Mouse (Mus musculus): ENCODE data around the gene Copb2. TPM values are rescaled to one million over a fixed set of nuclear protein-coding genes. Genes with fewer than 3 reads are reported as not detected.

Gene Copb2
- 169 and 203 TPM in 2 replicates for total RNA-seq (2015)
- 183 and 190 TPM in 2 replicates for total RNA-seq (2017)

DNA sequence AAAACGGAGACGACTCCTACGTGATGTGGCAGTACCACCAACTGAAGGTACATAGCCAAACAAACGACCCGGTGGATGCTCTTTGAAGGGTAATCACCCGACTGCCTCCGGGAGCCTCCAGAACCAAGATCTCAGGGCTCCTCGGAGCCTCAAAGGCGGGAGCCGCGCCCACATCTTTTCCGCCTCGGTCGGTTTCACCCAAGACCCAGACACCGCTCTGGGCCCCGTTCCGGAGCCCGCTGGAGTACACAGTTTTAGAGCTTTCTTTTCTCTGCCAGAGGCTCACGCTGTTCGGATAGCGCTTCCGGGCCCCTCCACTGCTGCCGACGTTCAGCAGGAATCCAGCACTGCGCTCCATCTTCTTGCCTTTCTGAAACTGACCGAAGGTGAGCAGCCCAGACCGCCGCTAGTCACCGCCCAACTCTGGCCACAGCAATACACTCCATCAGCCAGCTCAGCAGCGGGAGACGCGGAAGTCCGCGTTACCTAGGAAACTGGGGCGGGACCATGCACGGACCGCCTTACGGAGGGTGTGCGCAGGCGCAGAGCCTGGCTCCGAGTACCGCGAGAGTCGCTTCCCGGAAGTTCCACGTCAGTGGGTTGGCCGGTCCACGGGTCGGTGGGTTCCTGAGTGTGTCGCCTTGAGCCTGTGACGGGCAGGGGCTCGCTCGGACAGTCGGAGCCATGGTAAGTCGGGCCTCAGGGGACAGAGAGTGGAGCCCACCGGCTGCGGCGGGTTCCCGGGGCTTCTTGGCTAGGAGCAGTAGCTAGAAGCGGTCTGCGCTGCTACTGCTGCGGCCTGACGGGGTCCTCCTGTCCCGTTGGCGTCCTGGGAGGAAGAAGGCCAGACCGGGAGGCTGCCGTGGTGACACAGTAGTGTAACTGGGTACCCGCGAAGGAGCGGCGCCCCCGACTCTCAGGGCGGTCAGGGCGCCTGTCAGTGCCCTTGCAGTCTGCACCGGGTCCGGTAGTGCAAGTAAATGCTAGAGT lies at the start of gene Copb2:
TSS of gene Copb2 (plus strand) at position 585 of the 990 bp plus-strand sequence.
- ATAC-seq (replicated peaks; ENCODE audit: poor library complexity): peak; percentile 97

DNA sequence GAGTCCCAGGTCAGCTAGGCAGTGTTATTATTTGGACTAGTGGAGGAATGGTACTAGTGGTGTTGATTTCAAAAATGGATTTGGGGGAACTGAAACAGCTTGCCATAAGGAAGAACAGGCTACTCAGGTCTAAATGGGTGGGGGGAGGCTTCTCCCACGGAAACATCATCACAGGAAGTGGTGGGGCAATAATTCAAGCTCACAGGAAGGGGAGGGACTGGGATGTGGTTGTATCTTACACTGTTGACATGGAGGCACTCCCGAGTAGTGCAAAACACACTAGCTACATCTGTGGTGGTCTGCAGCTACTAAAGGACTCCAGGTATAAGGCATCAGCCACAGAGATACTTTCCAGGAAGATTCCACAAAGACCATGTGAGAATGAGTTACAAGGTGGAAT lies 39.6 kb upstream of the Copb2 start:
- ATAC-seq (replicated peaks; ENCODE audit: poor library complexity): peak; percentile 96

DNA sequence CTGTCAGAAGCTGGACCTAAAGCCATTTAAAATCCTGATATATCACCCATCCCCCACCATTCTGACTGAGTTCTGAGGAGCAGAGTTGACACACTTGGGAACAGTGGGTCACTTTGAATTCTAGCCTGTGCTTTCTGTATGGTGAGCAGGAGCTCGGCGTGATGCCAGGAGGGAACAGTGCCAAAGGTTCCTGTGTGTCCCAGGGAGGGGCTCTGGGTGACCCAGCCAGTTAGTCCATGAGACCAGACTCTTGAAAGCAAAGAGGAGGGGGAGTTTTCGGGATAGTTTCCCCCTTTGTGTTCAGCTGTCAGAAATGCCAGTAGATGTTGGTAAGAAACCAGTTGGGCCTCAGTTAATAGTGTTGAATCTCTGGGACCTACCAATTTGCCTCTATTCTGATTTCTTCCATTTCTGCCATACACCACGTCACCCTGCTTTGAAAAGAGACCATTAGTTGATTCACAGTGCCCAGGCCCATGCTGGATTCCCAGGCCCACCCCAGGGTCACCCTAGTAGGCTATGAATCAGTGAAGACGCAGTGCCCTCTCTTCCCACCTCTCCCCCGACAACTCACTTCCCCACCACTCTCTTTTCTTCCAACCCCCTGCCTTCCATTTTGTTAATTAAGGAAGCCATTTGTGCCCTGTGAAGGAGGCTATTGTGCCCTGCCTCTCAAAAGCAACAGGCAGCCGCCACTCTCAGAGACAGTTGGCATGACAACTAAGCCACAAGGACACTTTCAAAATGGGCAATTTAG lies 38.6 kb upstream of the Copb2 start:
- no peak for ATAC-seq (replicated peaks; ENCODE audit: poor library complexity)

DNA sequence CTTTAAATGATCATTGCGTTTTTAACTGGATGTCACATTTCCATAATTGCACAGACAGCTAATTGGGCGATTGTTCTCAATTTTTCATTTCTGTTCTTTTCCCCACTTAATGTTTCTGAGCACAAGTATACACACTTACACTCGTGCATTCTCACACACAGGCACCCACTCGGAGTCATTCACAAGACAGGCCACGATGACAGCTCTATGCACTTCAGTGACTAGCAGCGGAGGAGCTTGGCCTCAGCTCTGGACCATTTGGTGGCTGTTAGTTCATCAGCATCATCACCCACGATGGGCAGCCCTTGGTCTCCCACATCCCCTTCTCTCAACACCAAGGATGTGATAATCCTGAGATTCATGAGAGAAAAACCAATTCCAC lies 38.0 kb upstream of the Copb2 start:
- ATAC-seq (replicated peaks; ENCODE audit: poor library complexity): no peak

DNA sequence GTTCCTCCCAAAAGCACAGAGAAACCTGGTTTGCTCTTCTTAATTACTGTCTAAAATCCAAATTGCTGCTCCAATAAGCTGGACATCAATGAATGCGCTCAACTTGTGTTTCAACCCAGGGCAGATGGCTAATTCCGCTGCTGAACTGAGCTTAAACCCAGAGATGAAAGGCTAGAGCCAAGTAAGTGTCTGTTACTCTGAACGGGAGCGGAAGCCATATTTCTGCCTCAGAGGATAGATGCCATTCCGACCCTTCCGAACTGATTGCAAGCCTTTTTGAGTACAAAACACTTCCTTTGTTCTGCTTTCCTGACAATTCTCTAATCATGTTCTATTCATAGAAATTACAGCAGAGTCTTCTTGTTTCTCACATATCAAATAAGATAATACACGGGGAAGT lies 36.3 kb upstream of the Copb2 start:
- no peak for ATAC-seq (replicated peaks; ENCODE audit: poor library complexity)

DNA sequence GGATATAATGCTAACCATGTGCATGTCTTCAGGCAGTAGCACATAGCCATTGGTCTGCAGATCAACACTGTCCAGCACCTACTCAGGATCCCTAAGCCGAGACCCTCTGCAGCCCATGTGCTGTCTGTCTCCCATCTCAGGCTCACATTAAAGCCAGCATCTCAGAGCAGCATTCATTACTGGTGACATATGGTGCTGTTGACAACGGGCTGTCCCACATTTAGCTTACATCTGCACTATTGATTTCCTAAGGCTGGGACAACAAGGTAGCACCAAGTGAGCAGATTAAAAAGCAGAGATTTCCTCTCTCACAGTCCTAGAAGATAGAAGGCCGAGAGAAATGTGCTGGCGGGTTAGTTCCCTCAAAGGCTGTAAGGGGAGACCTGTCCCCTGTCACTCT lies 33.7 kb upstream of the Copb2 start:
- ATAC-seq (replicated peaks; ENCODE audit: poor library complexity): no peak

DNA sequence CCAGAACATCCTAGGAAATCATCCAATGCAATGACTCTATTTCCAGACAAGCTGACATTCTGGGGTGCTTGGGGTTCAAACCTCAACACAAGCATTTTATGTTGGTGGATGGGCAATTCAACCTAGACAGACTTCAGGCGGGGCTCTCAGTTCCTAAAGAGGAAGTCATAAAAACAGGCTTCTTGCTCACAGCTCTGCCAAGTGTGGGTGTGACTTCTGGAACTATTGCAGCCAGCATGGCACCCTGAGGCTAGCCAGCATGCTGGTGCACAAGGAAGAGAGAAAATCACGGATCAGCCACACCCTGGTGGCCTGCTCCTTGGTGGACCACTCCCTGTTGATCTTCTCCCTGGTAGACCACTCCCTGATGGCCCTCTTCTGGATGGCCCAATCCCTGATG lies 32.5 kb upstream of the Copb2 start:
- ATAC-seq (replicated peaks; ENCODE audit: poor library complexity): peak; percentile 50

DNA sequence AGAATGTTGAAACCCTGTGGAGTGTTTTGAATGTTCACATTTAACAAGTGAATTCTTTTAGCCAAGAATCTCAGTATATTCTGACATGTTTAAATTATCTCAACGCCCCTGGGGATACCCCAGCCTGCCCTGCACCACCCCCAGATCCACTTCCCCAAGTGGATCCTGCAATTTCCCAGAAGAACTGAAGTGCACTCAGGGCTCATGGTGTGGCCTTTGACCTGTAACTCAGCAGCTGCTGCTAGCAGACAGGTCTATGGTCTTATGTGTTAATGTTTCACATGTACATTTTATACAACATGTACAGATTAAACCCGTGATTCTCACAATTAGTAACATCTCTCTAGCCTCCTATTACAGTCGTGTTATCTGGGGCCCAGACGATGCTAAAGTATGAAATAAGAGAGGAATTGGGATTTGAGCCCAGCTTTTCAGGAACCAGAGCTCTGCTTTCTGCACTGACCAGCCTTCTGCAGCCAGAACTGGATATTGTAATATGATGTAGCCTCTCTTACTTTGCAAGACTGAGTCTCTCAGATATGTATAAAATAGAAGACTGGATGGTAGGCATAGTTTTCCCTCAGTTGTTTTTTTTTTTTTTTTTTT lies 28.7 kb upstream of the Copb2 start:
- ATAC-seq (replicated peaks; ENCODE audit: poor library complexity): no peak

DNA sequence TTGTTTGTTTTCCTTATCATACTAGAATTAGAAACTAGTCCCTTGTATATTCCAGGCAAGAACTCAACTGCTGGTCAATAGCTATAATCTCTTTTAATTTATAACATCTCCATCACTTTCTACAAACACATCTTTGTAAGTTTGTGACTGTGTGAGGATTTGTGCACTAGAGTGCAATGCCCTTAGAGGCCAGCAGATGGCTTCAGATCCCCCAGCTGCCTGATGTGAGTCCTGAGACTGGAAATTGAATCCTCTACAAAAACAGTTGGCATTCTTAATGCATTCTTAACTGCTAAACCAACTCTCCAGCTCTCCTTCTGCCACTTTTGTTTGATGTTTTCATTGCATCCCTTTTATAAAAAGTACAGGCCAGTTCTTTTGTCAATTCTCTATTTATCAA lies 27.8 kb upstream of the Copb2 start:
- ATAC-seq (replicated peaks; ENCODE audit: poor library complexity): 0 out of 2 replicates have a peak, but pooled peaks have one; percentile 33

DNA sequence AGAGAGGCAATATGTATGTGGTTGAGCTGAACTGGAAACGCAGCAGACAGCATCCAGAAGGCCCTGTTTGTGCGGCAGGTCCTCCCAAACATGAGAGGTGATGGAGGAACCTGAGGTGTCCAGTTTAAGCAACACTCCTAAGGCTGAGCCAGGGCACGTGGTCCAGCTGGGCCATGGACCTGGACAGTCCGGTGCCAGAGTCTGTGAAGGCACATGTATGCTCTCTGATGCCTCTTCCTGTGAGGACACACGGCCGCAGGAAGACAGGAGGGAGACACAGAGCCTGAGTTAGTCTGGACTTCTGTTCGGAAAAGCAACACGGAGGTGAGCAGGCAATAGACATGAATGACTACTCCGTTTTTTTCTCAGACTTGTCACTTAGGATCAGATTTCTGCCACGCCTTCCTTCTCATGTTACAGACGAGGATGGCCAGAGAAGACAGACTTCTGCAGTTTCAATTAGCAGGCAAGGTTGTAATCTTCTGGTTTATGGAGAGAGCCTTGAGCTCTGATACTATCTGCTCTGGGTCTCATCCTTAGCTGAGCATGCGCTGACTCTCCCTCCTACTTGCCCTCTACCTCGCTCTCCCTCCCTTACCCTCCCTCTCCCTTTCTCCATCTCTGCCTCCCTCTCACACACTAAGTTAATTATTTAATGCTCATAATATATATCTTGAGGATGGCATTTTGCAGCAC lies 25.4 kb upstream of the Copb2 start:
- no peak for ATAC-seq (replicated peaks; ENCODE audit: poor library complexity)

DNA sequence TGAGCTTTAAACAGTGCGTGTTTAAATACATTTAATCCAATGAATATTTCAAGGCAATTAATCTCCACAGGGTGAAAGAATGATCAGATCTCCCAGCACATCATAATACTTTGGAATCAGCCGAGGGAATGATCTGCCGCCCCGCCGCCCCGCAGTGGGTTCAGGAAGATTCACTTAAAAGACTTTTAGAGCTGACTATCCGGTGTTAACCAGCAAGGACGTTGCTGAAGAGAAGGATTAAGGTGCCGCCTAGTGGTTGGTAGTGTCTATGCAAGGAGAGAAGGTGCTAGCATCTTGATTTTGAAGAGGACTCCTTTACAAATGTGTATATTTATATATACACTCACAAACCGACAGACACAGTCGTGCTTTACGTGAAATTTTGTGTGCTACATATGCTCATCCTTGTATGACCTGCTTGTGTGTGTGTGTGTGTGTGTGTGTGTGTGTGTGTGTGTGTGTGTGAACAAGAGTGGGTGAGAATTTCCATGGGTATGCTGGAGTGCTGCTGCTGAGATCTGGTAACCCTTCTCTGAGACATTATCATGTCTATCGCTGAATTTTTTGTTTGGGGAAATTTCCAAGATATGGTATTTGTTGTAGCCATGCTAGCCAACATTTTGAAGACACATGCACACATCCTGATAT lies 24.7 kb upstream of the Copb2 start:
- ATAC-seq (replicated peaks; ENCODE audit: poor library complexity): peak; percentile 96

DNA sequence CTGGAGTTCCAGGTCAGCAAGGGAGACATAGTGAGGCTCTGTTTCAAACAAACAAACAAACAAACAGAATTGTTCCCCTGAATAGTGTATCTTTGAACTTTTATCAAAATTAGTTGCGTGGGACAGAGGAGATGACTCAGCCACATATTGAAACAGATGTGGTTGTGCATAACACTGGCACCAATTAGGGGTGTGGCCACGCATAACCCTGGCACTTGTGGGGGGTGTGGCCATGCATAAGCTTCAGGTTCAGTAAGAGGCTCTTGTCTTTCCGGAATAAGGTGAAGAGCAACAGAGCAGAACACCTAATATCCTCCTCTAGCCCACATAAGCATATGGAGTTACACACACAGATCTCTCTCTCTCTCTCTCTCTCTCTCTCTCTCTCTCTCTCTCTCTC lies 19.5 kb upstream of the Copb2 start:
- peak; percentile 44; the same call in 1 of the 2 replicates for ATAC-seq (replicated peaks; ENCODE audit: poor library complexity)

DNA sequence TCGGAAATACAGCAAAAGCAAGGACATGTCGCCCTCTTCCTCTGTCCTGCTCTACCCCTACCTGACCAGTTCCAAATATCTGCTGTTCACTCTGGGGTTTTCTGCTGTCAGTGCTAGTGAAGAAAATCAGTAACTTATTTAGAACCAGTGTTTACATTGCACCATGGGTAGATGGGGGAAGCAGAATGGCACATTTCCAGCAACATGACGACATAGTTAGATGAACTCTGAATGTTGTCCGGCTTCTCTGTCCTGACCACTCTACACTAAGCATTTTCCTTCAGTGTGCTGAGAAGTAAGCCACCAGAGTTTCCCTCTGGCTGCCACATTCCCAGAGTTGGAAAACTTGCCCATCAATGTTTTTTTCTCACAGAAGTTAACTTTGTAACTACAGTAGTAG lies 20.3 kb downstream of the Copb2 start:
- ATAC-seq (replicated peaks; ENCODE audit: poor library complexity): no peak

DNA sequence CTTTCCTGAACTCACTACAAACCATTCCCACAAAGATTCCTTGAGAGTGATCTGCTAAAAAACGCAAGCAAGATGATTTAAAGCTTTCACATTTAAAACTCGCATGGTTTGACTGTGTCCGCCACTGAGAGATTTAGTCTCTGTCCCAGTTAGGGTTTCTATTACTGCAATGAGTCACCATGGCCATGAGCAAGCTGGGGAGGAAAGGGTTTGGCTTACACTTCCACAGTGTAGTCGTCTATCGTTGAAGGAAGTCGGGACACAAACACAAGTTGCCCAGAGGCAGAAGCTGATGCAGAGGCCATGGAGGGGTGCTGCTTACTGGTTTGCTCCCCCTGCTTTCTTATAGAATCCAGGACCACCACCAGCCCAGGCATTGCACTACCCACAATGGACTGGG lies 36.6 kb downstream of the Copb2 start:
- no peak for ATAC-seq (replicated peaks; ENCODE audit: poor library complexity)

DNA sequence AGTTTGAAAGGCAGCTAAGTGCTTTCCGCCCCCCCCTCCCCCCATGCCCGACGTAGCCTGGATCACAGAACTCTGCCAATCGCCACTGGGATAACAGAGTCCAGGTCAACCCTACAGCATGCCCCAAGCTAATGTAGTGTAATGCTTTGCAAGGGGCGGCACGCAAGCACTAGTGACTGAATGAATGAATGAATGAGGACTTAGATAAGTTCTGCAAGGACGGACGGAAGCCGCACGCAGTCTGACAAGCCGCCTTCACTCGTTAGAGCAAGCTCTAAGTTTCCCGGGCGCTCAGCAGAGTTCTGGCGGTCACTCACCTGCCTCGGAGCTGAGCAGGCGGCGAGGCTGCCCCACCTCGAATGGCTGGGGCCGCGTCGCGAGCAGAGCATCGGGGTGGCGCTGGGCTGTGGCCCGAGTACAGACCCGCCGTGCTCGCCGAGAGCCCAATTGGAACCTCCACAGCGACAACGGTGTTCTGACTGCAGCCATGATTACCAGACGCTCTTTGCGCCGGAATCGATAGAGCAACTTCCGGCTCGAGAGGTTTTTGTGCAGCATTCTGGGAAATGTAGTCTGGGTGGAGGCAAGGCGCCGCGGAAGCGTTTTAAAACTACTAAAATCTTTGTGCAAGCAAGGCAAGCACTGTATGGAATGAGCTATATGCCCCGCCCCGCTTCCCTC lies 37.8 kb downstream of the Copb2 start, which contains the start of gene Mrps22:
TSS of gene Mrps22 (minus strand) at position 505 of the 681 bp plus-strand sequence.
- ATAC-seq (replicated peaks; ENCODE audit: poor library complexity): peak; percentile 98

DNA sequence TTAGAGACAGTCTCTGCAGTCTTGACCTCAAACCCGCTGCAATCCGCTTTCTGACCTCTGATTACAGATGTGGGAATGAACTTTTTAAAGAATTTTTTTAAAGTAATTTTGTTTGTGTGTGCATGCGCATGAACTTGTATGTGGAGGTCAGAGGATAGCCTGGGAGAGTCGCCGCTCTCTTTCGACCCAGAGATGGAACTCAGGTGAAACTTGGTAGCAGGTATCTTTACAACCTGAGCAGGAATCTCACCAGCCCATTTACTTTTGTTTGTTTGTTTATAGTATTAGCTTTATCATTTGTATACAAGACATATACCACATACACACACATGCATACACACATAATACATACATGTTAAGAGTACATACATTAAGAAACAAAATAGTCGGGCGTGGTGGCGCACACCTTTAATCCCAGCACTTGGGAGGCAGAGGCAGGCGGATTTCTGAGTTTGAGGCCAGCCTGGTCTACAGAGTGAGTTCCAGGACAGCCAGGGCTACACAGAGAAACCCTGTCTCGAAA lies 38.4 kb downstream of the Copb2 start:
- ATAC-seq (replicated peaks; ENCODE audit: poor library complexity): no peak

DNA sequence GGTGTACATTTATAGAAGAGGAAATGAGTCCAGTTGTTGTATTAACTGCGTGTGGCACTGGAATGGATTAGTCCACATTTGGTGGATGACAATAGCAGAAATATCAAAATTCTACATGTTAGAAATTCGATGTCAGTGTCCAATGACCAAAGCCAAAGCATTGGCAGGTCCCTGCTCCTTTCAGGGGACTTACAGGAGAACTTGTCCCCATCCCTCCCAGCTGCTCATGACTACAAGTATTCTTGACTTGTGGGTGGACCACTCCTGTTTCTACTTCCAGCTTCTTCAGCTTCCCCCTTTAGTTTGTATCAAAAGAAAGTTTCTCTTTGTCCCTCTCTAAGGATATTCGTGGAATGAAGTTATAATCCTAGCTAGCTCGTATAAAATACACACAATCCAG lies 41.4 kb downstream of the Copb2 start:
- no peak for ATAC-seq (replicated peaks; ENCODE audit: poor library complexity)

DNA sequence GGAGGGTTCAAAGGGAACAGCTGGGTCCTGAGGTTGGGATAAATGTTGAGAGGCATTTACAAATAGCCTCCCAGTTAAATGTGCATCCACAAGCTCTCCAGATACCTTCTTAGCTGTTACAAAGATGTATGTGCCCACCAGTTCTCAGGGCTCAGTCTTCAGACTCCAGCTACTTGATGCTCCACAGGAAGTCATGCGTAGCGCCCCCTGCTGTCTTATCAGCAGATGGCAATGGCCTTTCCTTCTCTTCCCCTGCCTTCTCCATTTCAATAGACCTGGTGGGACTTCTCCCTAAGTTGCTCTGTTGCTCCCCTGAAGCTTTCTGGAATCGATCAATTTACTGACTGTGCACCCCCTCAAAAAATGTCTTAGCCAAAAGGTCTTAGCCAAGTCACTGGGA lies 65.0 kb downstream of the Copb2 start:
- peak; percentile 64; the same call in 1 of the 2 replicates for ATAC-seq (replicated peaks; ENCODE audit: poor library complexity)

Measured in megakaryocyte progenitor cell, adult 5-6 weeks (primary cell).